Mouse (Mus musculus) CH12.LX (cell line): ENCODE measurements around the gene Gm10447. TPM values are rescaled to one million over a fixed set of nuclear protein-coding genes. Genes with fewer than 3 reads are reported as not detected.

Experiments
- DNase-seq: peaks from one replicate; pipeline ENCODE4 v3.0.0-alpha.2; 2013; ENCODE audit errors: extremely low read depth
- H3K27ac ChIP-seq: 2 replicates; pipeline ENCODE4 v1.5.1; 2012; ENCODE audit warnings: low read depth, mild to moderate bottlenecking, control low read depth, moderate library complexity; ENCODE audit not compliant: insufficient read depth
- H3K27me3 ChIP-seq: replicated peaks from 2 replicates; pipeline ENCODE3; 2012; ENCODE audit warnings: inconsistent platforms
- H3K36me3 ChIP-seq, 2 experiments: replicated peaks in 1 of 2; 2 replicates each; pipeline versions ENCODE3 to v1.6.1; 2012; ENCODE audit warnings: inconsistent platforms in 1 of 2, low read length in 1 of 2, mild to moderate bottlenecking in 1 of 2, mixed read lengths in 1 of 2, moderate library complexity in 1 of 2; ENCODE audit not compliant: control insufficient read depth in 1 of 2, insufficient read depth in 1 of 2
- H3K4me1 ChIP-seq, 2 experiments: 2 replicates each; pipeline ENCODE4 v1.6.1; 2012; ENCODE audit warnings: inconsistent platforms in 1 of 2, moderate library complexity in 1 of 2; ENCODE audit not compliant: insufficient read depth in 2 of 2, control insufficient read depth in 1 of 2
- H3K4me2 ChIP-seq: 2 replicates; pipeline ENCODE4 v1.6.1; 2012; ENCODE audit warnings: low read depth, mild to moderate bottlenecking, control low read depth; ENCODE audit not compliant: poor library complexity, insufficient read depth, severe bottlenecking
- H3K4me3 ChIP-seq, 3 experiments: fragments of 150-350 bp in 1 of 3; sonication (generic) in 1 of 3; replicated peaks in 1 of 3; 2 replicates each; pipeline versions ENCODE3 to v1.5.1; 2011 to 2012; ENCODE audit warnings: low read depth in 2 of 3, low read length in 2 of 3, mild to moderate bottlenecking in 2 of 3, moderate library complexity in 2 of 3, control low read depth in 1 of 3, improper control_type of control experiment in 1 of 3, inconsistent platforms in 1 of 3, mixed read lengths in 1 of 3; ENCODE audit not compliant: poor library complexity in 1 of 3
- H3K79me2 ChIP-seq: replicated peaks from 2 replicates; pipeline ENCODE4 v1.6.1; 2012; ENCODE audit warnings: mild to moderate bottlenecking, moderate library complexity; ENCODE audit not compliant: control insufficient read depth, poor library complexity, insufficient read depth, severe bottlenecking; ENCODE audit errors: extremely low read depth
- H3K9ac ChIP-seq: 2 replicates; pipeline ENCODE4 v1.6.1; 2012; ENCODE audit warnings: low read depth, mild to moderate bottlenecking, control low read depth, moderate library complexity; ENCODE audit not compliant: insufficient read depth
- H3K9me3 ChIP-seq: replicated peaks from 2 replicates; pipeline ENCODE3; 2012; ENCODE audit warnings: low read length, inconsistent platforms, mixed read lengths
- CHD1 ChIP-seq: IDR thresholded peaks from 2 replicates; pipeline ENCODE4 v1.6.1; 2012; ENCODE audit warnings: low read depth, low read length, improper control_type of control experiment, inconsistent platforms
- CHD2 ChIP-seq: IDR thresholded peaks from 2 replicates; pipeline ENCODE4 v1.6.1; 2011; ENCODE audit warnings: low read length, improper control_type of control experiment
- CTCF ChIP-seq, 2 experiments: IDR thresholded peaks in 1 of 2; conservative IDR thresholded peaks in 1 of 2; 2 replicates each; pipeline ENCODE4 v1.5.1; 2011 to 2012; ENCODE audit warnings: low read depth in 2 of 2, low read length in 2 of 2, improper control_type of control experiment in 1 of 2, inconsistent platforms in 1 of 2, mild to moderate bottlenecking in 1 of 2, moderate library complexity in 1 of 2
- ELF1 ChIP-seq: IDR thresholded peaks from 2 replicates; pipeline ENCODE4 v1.6.1; 2014; ENCODE audit warnings: low read depth, mild to moderate bottlenecking, inconsistent platforms, low read length, improper control_type of control experiment
- HCFC1 ChIP-seq: IDR thresholded peaks from 2 replicates; pipeline ENCODE4 v1.6.1; 2012; ENCODE audit warnings: low read depth, mild to moderate bottlenecking, inconsistent platforms, low read length, improper control_type of control experiment
- JUN ChIP-seq: IDR thresholded peaks from 2 replicates; pipeline ENCODE4 v1.6.1; 2011; ENCODE audit warnings: low read depth, mild to moderate bottlenecking, low read length, improper control_type of control experiment, moderate library complexity; ENCODE audit not compliant: insufficient read depth
- MAZ ChIP-seq: IDR thresholded peaks from 2 replicates; pipeline ENCODE4 v1.6.1; 2012; ENCODE audit warnings: low read depth, mild to moderate bottlenecking, inconsistent platforms, low read length, improper control_type of control experiment, moderate library complexity
- MYC ChIP-seq: IDR thresholded peaks from 2 replicates; pipeline ENCODE4 v1.6.1; 2011; ENCODE audit warnings: low read depth, mild to moderate bottlenecking, improper control_type of control experiment, low read length
- SIN3A ChIP-seq: IDR thresholded peaks from 2 replicates; pipeline ENCODE4 v1.6.1; 2012; ENCODE audit warnings: low read length, improper control_type of control experiment, inconsistent platforms
- SMC3 ChIP-seq: IDR thresholded peaks from 2 replicates; pipeline ENCODE4 v1.6.1; 2011; ENCODE audit warnings: low read depth, low read length, improper control_type of control experiment
- UBTF ChIP-seq: IDR thresholded peaks from 2 replicates; pipeline ENCODE4 v1.6.1; 2012; ENCODE audit warnings: low read depth, mild to moderate bottlenecking, inconsistent platforms, low read length, improper control_type of control experiment, moderate library complexity
- ZKSCAN1 ChIP-seq: IDR thresholded peaks from 2 replicates; pipeline ENCODE4 v1.6.1; 2012; ENCODE audit warnings: low read depth, inconsistent platforms, low read length, improper control_type of control experiment, borderline replicate concordance
- ZMIZ1 ChIP-seq: IDR thresholded peaks from 2 replicates; pipeline ENCODE4 v1.6.1; 2012; ENCODE audit warnings: low read depth, mild to moderate bottlenecking, inconsistent platforms, low read length, improper control_type of control experiment
- ZNF384 ChIP-seq: IDR thresholded peaks from 2 replicates; pipeline ENCODE4 v1.6.1; 2012; ENCODE audit warnings: low read depth, low read length, improper control_type of control experiment, inconsistent platforms
- dilution Hi-C: fragments of 300-500 bp; cut with MboI; formaldehyde crosslinking; loops from 2 replicates; pipeline ENCODE4 v1.14.3; 2020; ENCODE audit warnings: low sequenced_read_pairs; ENCODE audit not compliant: extremely low pct_unique_long_range_greater_than_20kb, extremely low pct_ligation_motif_present
- in situ Hi-C: fragments of 300-500 bp; cut with MboI; formaldehyde crosslinking; loops from 3 replicates; pipeline ENCODE4 v1.14.3; 2019; ENCODE audit warnings: low sequenced_read_pairs, low pct_ligation_motif_present, low pct_unique_long_range_greater_than_20kb, mixed read lengths
- polyA plus RNA-seq: library from polyadenylated mRNA; unstranded; fragments of >175 nt; gene quantifications from 2 replicates; pipeline ENCODE4 v1.2.1, GENCODE M21; 2012; ENCODE audit warnings: low read depth; ENCODE audit not compliant: insufficient read length
- total RNA-seq, 2 experiments: library from RNA; depleted of rRNA; stranded (reverse); fragments of 300-350 nt in 1 of 2; fragments of >200 nt in 1 of 2; gene quantifications; 2 replicates each; pipeline ENCODE4 v1.2.3; 2012 to 2014

The Gm10447 gene
- total and polyA plus RNA-seq, 3 experiments = not detected

DNA sequence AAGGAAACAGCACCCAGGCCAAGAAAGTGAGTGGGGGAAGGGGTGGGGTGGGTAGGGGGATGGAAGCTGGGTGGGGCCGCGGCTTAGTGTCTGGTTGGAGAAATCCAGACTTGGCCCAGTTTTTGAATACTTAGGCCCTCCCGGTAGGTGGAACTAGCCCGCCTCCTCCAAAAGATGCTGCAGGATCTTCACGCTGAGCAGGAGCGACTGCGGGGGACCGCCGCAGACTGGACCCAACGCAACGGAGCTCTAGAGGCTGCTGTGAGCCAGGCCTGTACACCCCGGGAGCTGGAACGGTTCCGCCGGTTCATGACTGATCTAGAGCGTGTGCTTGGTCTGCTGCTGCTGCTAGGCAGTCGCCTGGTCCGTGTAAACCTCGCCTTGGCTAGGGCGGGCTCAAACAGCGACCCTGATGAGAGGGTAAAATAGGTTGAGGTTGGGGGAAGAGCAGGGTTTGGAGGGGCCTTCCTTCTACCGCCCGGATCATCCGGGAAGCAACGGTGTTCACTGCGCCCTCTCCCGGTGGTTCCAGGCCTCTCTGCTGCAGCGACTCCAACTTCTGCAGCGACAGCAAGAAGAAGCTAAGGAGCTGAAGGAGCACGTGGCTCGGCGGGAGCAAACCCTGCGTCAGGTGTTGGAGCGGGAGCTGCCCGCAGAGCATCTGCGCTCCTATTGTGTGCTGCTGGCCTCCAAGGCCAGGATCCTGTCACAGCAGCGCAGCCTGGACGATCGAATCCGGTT lies 9.5 kb upstream of the Gm10447 start:
- Histone ChIP-seq H3K27me3 (peaks cover 5% of the 10 kb centered on the region), H3K4me2 (no peak overlapping the region), H3K27ac (no peak overlapping the region), H3K36me3 (no peaks in the 10 kb centered on the region), H3K9me3 (no peaks in the 10 kb centered on the region), H3K9ac (no peak overlapping the region), H3K79me2 (no peaks in the 10 kb centered on the region), H3K4me3 (no peak overlapping the region), H3K4me1 (peaks cover 0 to 7% of the 10 kb centered on the region in 2 experiments; a peak in 2 of 4 replicates)
- dilution Hi-C loops (no loop called here), in situ Hi-C loops (loop anchor here (5.0 to 10.0 kb wide), 3 partner anchors 96 to 388 kb away; partner anchors contain the start of gene Gm12216)
- no peak for DNase-seq
- TF ChIP-seq CHD2 (no peak), ELF1 (no peak), MAZ (no peak), ZMIZ1 (no peak), CHD1 (no peak), MYC (no peak), SMC3 (0 out of 2 replicates have a peak, but pooled peaks have one; percentile 23), CTCF (conservative IDR thresholded peaks at IDR 0.05 in 1 of 2, IDR thresholded peaks at IDR 0.05 in 1 of 2; ENCODE audit: low read depth in 2 of 2, low read length in 2 of 2) (peak in 1 of 2 experiments; percentile 54; a peak in 2 of 4 replicates), ZNF384 (no peak)

DNA sequence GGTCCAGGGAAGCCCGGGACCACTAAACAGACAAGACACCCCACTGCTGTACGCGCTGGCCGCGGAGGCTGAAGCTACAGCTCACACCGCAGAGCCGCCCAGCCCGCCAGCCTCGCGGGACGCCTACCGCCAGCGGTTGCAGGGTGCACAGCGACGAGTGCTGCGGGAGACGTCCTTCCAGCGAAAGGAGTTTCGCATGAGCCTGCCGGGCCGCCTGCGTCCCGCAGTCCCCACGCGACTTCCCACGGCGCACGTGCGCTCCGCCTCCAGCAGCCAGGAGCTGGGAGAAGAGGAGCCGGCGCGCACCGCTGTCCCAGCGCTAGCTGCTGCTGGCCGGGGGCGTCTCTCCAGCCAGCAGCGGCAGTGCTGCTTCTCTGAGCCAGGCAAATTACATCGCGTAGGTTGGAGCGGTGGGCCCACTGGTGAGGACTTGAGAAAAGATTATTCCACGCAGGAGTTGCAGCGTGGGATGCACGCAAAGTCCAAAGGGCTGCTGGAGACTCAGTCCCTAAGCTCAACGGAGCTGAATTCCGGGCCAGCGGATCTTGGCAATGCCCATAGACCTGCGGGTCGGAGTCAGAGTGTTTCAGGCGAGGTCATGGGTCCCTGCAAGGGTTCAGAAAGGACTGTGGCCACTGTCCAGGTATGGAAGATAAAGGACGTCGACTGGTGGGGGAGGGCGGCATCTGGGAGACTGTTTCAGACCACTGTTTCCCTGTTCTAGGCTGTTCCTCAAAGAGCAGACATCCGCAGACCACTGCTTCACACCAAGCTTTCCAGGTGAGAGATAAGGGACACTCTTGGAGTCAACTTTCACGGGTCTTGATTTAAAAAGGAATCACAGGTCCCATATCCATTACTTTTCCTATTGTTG lies 6.9 kb upstream of the Gm10447 start:
- DNase-seq = no peak
- Histone ChIP-seq H3K27me3 (no peaks in the 10 kb centered on the region), H3K9ac (no peak overlapping the region), H3K4me3 (no peak overlapping the region), H3K36me3 (no peaks in the 10 kb centered on the region), H3K9me3 (no peaks in the 10 kb centered on the region), H3K27ac (no peak overlapping the region), H3K4me1 (peaks cover 0 to 4% of the 10 kb centered on the region in 2 experiments; a peak in 2 of 4 replicates), H3K4me2 (no peak overlapping the region), H3K79me2 (no peaks in the 10 kb centered on the region)
- in situ Hi-C loops = loop anchor here (10.0 kb wide), 1 partner anchor 391 kb away; the partner anchor contains the start of gene Gm12216
- dilution Hi-C loops = no loop called here
- TF ChIP-seq JUN (no peak), ELF1 (no peak), HCFC1 (no peak), CTCF (conservative IDR thresholded peaks at IDR 0.05 in 1 of 2, IDR thresholded peaks at IDR 0.05 in 1 of 2; ENCODE audit: low read depth in 2 of 2, low read length in 2 of 2) (no peak), UBTF (no peak), ZNF384 (no peak), ZMIZ1 (no peak), SMC3 (no peak), ZKSCAN1 (no peak), SIN3A (no peak)
